Mouse (Mus musculus) left cerebral cortex, postnatal 14 days (tissue): Measurements from ENCODE around the gene Tnnc1. TPM values are rescaled to one million over a fixed set of nuclear protein-coding genes. Genes with fewer than 3 reads are reported as not detected.

Source experiments
- DNase-seq, 2 experiments: peaks; one replicate each; pipeline ENCODE4 v3.0.0; 2021 to 2022; ENCODE audit warnings: low spot score in 2 of 2, mixed read lengths in 1 of 2
- intact Hi-C: fragments of 180-260 bp; cut with DNase I; formaldehyde crosslinking; loops from one replicate; pipeline ENCODE4 v1.15.1; 2025
- total RNA-seq, 2 experiments: library from RNA; stranded (reverse); gene quantifications; 2 replicates each; pipeline ENCODE4 v1.2.3; 2021

The Tnnc1 gene
- total RNA-seq, 2 experiments from 2014 or later = 25.5 to 36.3 TPM

GRCm38 (mm10) chr14:31181512-31181911 is 26.6 kb upstream of the Tnnc1 start:
- no peak for DNase-seq
- intact Hi-C loops = loop anchor here (10.0 kb wide), 1 partner anchor 157 kb away; no protein-coding TSS in a partner anchor

DNA sequence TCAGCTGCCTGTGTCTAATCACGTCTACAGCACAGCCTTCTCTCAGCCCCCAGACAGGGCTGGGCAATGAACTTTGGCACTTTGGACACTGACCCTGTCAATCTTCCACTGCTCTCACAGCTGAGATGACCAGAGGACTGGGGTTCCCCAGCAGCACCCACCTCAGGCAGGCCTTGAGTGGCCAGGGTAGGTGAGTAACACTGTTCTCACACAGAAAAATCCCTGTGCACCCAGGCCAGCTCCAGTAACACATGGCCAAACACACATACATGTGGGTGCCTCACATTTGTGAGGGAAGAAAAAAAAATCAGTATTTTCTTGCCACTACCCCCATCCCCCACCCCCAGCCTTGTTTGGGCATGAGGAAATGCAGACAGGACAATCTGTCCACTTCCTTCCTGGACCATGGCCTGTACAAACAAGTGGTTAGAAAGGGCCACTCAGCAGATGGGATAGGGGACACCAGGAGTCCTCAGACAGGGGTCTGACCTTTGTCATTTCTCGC is 25.3 kb upstream of the Tnnc1 start:
- no peak for DNase-seq
- intact Hi-C loops = loop anchor here (10.0 kb wide), 1 partner anchor 158 kb away; no protein-coding TSS in a partner anchor

GRCm38 (mm10) chr14:31183541-31183940 is 24.6 kb upstream of the Tnnc1 start:
- DNase-seq = no peak
- intact Hi-C loops = loop anchor here (10.0 kb wide), 1 partner anchor 159 kb away; no protein-coding TSS in a partner anchor

- no peak for DNase-seq
- intact Hi-C loops = loop anchor here (10.0 kb wide), 1 partner anchor 159 kb away; no protein-coding TSS in a partner anchor
These were observed 23.9 kb upstream of the Tnnc1 start for GRCm38 (mm10) chr14:31184195-31184594.

DNA sequence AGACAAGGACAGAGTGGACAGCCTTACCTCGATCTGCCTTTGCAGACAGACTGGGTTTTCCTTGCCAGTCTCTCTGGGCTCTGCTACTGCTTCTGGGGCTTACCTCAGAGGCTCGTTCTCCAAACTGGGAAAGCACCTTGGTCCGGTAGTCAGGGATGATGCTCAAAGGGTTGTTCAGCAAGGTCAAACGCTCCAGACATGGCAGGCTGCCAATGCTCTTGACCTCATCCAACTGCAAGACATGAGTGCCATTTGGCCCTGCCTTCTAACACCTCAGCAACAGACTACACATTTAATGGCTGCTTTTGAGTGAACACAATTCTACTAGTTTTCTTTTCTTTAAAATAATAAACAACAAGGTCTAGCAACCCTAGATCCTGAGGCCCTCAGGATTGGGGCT is 21.5 kb upstream of the Tnnc1 start:
- intact Hi-C loops = loop anchor here (10.0 kb wide), 1 partner anchor 162 kb away; no protein-coding TSS in a partner anchor

DNA sequence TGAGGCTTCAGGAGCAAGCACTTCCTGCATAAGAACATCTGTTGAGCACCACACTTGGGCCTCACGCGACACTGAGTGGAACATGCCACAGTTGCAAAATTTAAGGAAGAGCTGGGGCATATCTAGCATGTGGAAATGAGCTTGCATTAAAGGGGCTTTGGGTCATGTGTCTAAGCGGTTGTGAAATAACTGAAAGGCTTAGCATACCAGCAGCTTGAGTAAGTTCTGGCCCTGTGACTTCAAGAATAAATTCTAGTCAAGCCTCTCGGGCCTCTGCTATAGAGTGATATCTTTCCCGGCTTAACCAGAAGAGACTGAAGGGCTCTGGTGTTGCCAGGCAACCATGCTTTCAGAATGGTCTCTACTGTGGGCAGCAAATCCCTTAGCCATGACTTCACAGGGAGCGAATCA is 19.3 kb upstream of the Tnnc1 start:
- DNase-seq = no peak
- intact Hi-C loops = loop anchor here (10.0 kb wide), 1 partner anchor 164 kb away; no protein-coding TSS in a partner anchor

More for the DNA sequence above, 21.5 kb upstream of the Tnnc1 start:
- no peak for DNase-seq

- DNase-seq = no peak
- intact Hi-C loops = loop anchor here (10.0 kb wide), 1 partner anchor 165 kb away; no protein-coding TSS in a partner anchor
These were observed 18.8 kb upstream of the Tnnc1 start for GRCm38 (mm10) chr14:31189348-31189747.

GRCm38 (mm10) chr14:31191936-31192335 is 16.2 kb upstream of the Tnnc1 start:
- DNase-seq = no peak
- intact Hi-C loops = no loop called here

DNA sequence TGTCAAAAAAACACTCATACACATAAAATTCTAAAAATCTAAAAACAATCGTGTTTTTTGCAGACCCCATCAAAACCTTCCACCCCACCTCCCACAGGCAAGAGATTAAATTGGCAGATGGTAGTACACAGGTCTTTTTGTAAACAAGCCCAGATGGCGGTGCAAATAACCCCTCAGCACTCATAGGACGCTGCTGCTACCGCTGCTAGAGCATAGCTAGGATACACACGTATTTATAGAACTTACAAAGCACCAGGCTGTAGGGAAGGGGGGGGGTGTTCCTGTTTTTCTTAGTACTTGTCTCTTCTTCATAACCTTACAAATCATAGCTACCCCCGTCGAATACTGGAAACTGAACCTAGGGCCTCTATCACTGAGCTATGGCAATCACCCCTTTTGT is 14.3 kb upstream of the Tnnc1 start:
- intact Hi-C loops = no loop called here
- DNase-seq = peak in 1 of 2 experiments; percentile 59

- intact Hi-C loops = no loop called here
These were observed 13.7 kb upstream of the Tnnc1 start for GRCm38 (mm10) chr14:31194441-31194840.

GRCm38 (mm10) chr14:31194891-31195513 is 13.1 kb upstream of the Tnnc1 start:
- intact Hi-C loops = loop anchor here (5.0 kb wide), 1 partner anchor 63 kb away; the partner anchor contains the start of gene Nt5dc2
- peak in 1 of 2 experiments; percentile 35 for DNase-seq

More at GRCm38 (mm10) chr14:31194441-31194840, 13.7 kb upstream of the Tnnc1 start:
- DNase-seq = no peak

DNA sequence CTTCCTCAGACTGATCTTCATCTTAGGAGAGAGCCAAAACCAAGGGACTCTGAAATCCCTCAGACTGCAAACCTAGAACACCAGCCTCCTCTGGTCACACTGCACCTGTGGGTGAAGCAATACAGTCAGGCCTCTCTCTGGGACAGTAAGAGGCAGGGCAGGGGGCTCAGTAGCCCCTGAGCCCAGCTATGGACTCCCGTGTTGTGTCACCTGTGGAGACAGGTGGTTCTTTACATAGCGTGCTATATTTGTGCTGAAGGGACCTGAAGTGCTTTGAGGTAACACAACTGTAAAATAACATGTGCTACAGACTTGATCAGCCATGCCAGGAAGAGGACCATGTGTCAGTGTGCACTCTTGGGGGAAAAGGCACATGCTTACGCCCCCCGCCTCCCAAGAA is 12.6 kb upstream of the Tnnc1 start:
- no peak for DNase-seq
- intact Hi-C loops = loop anchor here (5.0 kb wide), 1 partner anchor 63 kb away; the partner anchor contains the start of gene Nt5dc2

DNA sequence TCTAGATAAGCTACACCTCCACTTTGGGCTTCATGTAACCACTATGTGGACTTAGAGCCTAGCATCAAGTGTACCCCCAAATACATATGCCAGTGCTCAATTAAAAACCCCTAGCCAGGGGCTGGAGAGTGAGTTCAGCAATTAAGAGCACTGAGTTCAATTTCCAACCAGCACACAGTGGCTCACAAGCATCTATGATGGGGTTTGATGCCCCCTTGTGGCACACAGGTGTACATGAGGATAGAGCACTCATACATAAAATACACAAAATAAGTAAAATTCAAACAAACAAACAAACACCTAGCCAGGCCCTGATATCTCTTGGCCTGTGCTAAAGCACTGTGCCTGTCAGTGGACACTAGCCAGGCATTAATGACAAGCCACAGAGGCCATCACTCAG is 12.1 kb upstream of the Tnnc1 start:
- peak in 1 of 2 experiments; percentile 48 for DNase-seq
- intact Hi-C loops = loop anchor here (5.0 kb wide), 1 partner anchor 64 kb away; the partner anchor contains the start of gene Nt5dc2

- intact Hi-C loops = loop anchor here (5.0 kb wide), 1 partner anchor 66 kb away; the partner anchor contains the start of gene Nt5dc2
- DNase-seq = peak; percentile 55 to 76
These were observed 10.3 kb upstream of the Tnnc1 start for GRCm38 (mm10) chr14:31197547-31198516.

DNA sequence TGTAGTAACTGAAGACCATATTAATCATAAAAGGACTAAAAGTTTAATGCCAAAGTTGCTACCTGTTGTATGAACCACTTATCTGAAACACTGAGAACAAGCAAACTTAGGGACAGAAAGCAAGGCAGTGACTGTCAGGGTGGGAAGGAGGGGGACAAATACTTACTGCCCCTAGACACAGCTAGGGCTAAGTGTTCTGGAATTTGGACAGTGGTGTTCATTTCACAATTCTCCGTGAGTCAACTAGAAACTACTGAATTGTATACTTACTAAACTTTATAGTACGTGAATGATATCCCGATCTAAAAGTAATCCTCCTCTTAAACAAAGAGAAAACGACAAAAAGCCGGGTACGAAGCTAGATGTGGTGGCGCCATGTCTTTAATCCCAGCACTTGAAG is 8.5 kb upstream of the Tnnc1 start:
- no peak for DNase-seq
- intact Hi-C loops = loop anchor here (5.0 kb wide), 1 partner anchor 67 kb away; the partner anchor contains the start of gene Nt5dc2

DNA sequence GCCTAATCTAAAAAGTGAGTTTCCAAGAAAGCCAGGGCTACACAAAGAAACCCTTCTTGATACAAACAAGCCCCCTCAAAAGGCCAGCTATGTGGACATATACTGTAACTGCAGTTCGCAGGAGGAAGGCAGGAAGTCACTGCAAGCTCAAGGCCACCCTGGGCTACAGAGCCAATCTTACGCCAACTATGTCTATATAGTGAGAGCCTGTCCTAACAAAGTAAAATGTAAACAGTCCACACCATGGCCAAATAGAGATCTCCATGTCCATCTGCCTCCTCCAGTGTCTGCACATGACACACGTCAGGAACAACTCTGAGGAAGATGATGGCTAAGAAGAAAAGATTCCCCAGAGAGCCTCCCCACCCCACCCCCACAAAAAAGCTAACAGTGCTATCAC is 8.1 kb upstream of the Tnnc1 start:
- intact Hi-C loops = no loop called here
- no peak for DNase-seq

DNA sequence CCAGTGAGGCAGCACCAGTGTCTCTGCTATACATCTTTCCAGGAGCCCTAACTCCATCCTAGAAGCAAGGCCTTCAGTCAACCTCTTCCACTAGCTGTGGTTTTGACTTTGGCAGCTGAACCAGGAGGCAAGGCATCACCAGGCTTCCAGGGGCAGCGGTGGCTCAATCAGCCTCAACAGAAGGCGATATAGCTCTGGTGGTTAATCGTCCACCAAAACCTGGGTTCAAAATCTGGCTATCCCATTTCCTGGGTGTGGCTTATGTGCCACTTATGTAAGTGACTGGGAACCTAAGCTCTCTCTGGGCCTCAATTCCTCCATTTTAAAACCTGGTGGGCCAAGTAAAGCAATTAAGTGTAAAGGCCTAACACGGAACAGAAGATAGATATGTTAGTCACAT is 3.3 kb upstream of the Tnnc1 start:
- no peak for DNase-seq
- intact Hi-C loops = loop anchor here (5.0 kb wide), 1 partner anchor 47 kb away; the partner anchor contains the start of genes Bap1 and Phf7

DNA sequence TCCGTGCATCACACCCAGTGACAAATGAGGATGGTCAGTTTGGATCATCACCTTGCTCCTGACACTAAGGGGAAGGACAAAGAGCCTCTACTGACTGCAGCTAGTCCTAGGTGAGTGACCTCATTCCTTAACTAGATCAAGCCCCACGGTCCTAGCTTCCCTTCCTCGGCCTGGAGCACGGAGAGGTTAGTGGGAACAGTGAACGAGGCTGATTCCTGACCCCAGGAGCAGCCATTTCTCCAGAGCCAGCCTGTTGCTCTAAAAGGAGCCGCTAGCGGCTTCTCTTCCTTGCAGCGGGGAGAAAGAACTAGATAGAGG is 2.9 kb upstream of the Tnnc1 start:
- no peak for DNase-seq
- intact Hi-C loops = loop anchor here (5.0 kb wide), 1 partner anchor 47 kb away; the partner anchor contains the start of genes Bap1 and Phf7
